Mouse (Mus musculus): ENCODE results near the gene Rasgrp2.

Gene Rasgrp2

DNA sequence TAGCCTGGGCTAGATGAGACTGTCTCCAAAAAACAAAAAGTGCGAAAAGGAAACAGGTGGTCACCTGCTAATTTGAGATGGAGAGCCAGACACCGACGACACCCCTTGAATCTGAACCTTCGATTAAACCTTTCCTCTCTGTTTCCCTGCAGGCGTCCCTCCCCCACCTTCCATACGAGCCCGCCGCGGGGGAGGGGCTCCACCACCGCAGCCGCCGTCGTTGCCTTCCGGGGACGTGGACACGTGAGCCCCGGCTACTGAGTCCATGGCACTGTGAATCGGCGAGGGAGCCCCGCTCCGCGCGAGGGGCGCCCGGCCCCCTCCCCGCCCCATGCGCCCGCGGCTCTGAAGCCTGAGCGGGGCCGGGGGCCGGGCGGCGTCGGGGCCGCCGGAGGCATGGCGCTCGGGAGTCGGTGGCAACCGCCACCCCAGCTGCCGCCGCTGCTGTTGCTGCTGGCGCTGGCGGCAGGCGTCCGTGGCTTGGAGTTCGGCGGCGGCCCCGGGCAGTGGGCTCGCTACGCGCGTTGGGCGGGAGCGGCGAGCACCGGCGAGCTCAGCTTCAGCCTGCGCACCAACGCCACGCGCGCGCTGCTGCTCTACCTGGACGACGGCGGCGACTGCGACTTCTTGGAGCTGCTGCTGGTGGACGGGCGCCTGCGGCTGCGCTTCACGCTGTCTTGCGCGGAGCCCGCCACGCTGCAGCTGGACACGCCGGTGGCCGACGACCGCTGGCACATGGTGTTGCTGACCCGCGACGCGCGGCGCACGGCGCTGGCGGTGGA is 28.7 kb downstream of the Rasgrp2 start:
- DNase-seq (ENCODE audit: extremely low spot score): no peak

DNA sequence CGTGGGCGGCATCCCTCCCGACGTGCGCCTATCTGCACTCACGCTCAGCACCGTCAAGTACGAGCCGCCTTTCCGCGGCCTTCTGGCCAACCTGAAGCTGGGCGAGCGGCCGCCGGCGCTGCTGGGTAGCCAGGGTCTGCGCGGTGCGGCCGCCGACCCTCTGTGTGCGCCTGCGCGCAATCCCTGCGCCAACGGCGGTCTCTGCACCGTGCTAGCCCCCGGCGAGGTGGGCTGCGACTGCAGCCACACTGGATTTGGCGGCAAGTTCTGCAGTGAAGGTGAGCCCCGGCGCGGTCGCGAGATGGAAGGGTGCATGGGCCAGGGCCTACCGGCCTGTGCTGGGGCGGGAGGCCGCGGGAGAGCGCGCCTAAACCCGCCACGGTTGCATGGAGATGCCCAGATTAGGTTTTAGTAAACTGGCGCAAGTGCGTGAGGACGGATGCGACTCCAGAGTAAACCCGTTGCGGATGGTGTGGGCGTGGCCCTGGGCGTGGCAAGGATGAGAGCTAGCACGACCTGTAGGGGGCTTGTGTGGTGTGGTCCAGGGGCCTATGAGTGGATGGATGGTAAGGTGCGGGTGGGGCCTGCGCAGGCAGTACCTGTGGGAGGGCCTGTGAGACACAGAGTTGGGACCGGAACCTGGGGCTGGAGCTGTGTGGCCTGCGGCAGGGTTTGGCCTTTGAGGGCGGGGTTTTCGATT is 29.5 kb downstream of the Rasgrp2 start:
- DNase-seq (ENCODE audit: extremely low spot score): peak; percentile 60

DNA sequence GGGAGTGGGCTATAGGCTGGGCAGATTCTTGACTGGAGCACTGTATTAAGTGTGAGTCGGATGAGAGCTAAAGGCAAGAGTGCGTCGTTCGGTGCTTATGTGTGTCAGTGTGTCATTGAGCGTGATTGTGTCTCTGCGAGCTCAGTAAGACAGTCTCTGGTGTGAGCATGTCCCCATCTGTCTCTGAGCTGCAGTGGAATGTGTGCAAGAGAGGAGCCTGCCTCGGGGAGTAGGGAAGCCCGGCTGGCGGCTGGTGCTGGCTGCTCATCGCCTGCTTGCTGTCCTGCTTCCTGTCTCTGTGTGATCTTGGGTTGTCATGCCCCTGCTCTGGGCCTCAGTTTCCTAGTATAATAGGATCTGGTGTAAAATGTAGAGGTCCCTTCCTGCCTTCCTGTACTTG is 43.9 kb downstream of the Rasgrp2 start:
- no peak for DNase-seq (ENCODE audit: extremely low spot score)

- DNase-seq (ENCODE audit: extremely low spot score): peak; percentile 43
These were observed 46.8 kb downstream of the Rasgrp2 start for GRCm38 (mm10) chr19:6445761-6446423.

- no peak for DNase-seq (ENCODE audit: extremely low spot score)
These were observed 47.7 kb downstream of the Rasgrp2 start for GRCm38 (mm10) chr19:6446736-6447437.

DNA sequence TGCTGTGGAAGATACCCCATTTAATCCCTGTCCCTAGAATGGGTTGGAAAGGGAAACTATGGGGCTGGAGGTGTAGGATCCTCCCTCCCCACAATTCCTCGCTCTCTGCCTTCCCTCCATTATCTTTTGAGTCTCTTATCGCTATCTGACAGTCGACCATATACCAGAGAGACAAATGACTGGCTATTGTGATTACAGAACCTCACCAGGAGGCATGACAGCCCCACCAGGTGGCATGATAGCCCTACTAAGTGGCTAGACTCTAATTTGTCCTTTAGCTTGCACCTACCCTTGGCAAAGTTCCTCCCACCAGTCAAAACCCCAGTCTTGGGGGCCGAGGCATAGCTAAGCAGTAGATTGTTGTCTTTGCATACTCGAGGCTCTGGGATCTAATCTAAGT is 49.6 kb downstream of the Rasgrp2 start:
- DNase-seq (ENCODE audit: extremely low spot score): no peak

DNA sequence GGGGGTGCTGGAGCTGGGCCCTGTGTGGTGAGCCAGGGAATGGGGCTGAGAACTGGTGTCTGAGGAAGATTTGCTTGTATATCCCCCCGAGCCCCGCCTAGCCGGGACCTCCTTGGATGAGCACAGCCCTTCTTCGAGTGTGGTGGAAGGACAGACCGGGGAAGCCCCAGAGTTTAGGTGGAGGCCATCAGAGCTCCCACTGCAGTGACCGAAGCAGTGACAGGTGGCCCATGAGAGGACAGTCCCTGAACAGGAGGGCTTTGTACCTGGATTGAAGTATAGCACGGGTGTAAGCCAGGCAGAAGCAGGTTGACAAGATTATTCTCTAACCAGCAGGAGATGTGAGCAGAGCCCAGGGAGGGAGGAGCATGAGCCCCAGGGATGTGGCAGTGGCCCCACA is 50.7 kb downstream of the Rasgrp2 start:
- DNase-seq (ENCODE audit: extremely low spot score): no peak

DNA sequence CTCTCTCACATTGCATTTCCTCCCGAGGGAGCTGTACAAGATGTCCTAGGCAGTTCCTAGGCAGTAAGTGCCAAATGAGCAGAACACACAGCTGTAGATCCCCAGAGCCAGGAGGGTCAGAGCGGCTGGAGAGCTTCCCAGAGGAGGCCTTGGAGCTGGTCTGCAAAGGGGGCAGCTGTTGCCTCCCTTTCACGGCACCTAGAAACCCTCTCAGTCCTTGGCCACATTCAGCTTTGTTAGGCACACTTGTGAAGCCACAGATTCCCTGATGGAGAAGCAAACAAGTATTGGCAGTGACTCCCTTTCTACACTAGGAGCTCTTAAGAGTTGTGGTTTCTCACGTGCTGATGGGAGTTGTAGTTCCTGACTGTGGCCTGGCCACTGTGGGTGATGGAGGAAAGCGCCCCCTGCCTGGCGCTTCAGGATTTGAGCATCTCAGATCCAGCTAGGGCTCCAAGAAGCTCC is 52.9 kb downstream of the Rasgrp2 start:
- peak; percentile 76 for DNase-seq (ENCODE audit: extremely low spot score)

DNA sequence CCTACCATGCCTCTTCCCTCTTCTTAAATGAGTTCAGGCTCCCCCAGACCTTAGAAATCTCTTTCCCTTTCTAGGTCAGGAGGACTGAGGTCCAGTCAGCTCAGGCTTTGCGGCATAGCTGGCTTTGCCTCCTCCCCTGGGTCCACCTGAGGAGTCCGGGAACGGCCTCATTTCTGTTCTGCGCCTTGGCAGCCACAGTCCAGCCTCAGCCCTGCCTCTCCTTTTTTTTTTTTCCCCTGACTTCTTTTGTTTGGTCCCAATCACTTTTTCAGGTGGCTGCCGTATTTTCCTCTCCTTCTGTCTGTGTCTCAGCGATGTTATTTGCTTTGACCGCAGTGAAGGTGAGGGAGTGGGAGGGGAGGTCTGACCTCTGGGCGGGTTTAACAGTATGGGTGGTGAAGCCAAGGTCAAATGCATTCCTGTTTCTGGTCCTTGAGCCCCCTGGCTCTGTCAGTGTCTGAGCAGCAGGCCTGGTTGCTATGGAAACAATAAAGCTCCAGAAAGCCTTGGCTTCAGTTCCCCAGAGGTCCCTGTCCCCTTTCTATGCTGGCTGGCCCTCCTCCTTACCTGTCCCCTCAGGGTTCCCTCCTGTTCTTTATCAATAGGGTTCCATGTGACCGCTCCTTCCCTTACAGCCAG is 53.7 kb downstream of the Rasgrp2 start:
- no peak for DNase-seq (ENCODE audit: extremely low spot score)

GRCm38 (mm10) chr19:6453349-6453748 is 54.2 kb downstream of the Rasgrp2 start:
- no peak for DNase-seq (ENCODE audit: extremely low spot score)

DNA sequence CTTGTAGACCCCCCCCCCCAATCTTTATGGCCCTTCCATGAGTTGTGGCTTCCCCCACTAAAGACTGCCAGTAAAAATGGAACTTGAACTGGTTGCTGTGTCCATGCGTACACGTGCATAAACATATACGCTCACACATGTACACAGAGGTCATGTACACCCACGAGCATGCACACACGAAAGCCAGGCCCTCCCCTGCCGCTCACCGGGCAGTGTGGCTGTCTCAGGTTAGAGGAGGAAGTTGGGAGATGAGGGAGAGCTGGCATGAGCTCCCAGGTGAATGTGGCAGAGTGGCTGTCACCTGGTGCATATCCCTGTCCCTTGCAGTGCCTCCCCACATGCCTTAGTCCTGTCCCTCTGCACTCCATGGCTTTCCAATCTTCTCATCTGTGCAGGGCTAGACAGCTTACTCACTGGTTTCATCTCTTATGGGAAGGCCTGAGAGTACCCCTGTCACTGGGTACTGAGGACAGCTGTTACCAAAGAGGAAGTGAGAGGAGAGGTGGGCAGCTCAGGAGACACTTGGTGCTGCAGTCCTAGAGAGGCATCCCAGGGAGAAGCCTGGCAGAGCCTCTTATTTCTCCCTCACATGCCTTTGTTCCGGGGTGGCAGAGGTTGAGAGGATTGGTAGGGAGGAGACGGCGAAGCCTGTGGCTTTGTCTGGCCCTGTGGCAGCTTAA is 55.0 kb downstream of the Rasgrp2 start:
- no peak for DNase-seq (ENCODE audit: extremely low spot score)

DNA sequence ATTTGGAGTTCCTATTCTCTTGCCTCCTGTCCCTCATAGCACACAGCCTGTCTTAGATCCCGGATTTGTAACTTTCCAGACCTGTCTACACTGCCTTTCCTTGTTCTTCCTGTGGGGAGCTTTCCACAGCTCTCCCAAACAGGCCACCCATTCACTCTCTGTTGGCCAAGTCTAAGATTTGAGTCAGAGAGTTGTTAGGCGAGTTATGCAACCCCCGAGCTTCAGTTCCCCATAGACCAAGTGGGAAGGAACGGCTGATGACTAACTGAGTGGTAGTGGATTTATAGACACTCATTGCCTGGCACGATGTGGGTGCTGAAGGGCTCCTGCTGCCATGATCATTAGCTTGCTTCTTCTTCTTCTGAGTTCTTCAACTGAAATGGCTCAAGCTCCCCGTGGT is 60.4 kb downstream of the Rasgrp2 start:
- no peak for DNase-seq (ENCODE audit: extremely low spot score)

GRCm38 (mm10) chr19:6462841-6463240 is 63.7 kb downstream of the Rasgrp2 start:
- no peak for DNase-seq (ENCODE audit: extremely low spot score)

GRCm38 (mm10) chr19:6464306-6465071 is 65.3 kb downstream of the Rasgrp2 start:
- no peak for DNase-seq (ENCODE audit: extremely low spot score)
